Mouse (Mus musculus): Measurements from ENCODE around the gene Olfr666. TPM values are rescaled to one million over a fixed set of nuclear protein-coding genes. Genes with fewer than 3 reads are reported as not detected.
"Not testable (repeated sequence)": the region's sequence is repeated elsewhere in the genome, so short reads cannot be mapped to it uniquely, and the experiment has no call there.

The Olfr666 gene
- polyA plus RNA-seq (2015; fragmentation: Nextera tagmentation; extraction: Ambion mirVana), result not detected in 2 replicates

DNA sequence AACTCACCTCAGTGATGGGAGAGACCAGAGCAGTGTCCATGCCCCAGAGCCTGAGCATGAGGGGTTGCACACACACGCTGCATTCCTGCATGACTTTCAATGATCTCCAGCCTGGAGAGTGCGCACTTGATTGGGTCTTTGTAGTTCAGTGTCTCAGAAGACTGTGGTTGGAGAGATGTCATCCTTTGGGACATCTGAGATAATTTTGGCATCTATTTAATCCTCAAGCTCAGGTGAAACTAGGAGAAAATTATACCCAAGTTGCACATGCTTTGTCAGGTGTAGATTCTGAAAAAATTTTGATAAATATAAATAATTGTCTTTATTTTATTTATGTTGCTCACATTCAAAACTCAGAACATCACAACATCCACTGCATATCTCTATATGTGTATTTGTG lies at the start of gene Olfr666:
TSS of gene Olfr666 (minus strand) at position 101 of the 400 bp plus-strand sequence.
- H3K27me3 ChIP-seq (ENCODE audit: control insufficient read depth, insufficient read depth, low read depth, low read length), result no peaks in the 10 kb centered on the region
- WGBS, result 79% methylated on average over 2 of the region's 2 CpGs
- ATAC-seq (ENCODE audit: low read depth), result no peak

DNA sequence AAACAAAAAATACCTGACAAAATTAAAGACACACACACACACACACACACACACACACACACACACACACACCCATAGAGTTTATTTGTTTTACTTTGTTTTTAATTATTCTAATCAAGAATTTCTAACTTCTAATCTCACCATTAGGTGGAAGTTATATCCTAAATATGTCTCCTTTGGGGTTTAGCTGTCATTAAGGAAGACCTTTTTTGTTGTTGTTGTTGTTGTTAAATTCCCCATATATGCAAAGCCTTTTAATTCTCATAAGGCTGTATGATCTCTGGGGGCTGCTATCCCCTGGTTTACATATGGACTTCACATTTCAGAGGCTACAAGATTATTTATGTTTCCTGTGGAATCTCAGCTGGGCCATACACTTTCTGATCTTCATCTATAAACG lies 38.2 kb upstream of the Olfr666 start, which contains the start of gene Olfr669:
TSS of gene Olfr669 (plus strand) at position 301 of the 400 bp plus-strand sequence.
- Histone ChIP-seq H3K27me3 (ENCODE audit: control insufficient read depth, insufficient read depth, low read depth, low read length) (no peaks in the 10 kb centered on the region), H3K9ac (ENCODE audit: low read length) (no peak within 1 kb of the TSS), H3K4me3 (ENCODE audit: low read length) (no peak within 1 kb of the TSS), H3K36me3 (ENCODE audit: control insufficient read depth, insufficient read depth, low read length) (no peaks in the 10 kb centered on the region), H3K4me1 (replicated peaks; ENCODE audit: control insufficient read depth, insufficient read depth, low read length) (no peaks in the 10 kb centered on the region), H3K27ac (ENCODE audit: low read length) (no peak within 1 kb of the TSS), H3K4me2 (ENCODE audit: low read depth, low read length) (no peak within 1 kb of the TSS), H3K9me3 (ENCODE audit: control insufficient read depth, low read length) (no peaks in the 10 kb centered on the region)
- ATAC-seq (ENCODE audit: low read depth), result no peak
- WGBS, result 91% methylated on average over 1 of the region's 1 CpGs

More for the DNA sequence above, at the start of gene Olfr666:
- H3K9ac ChIP-seq (ENCODE audit: low read length), result no peak within 1 kb of the TSS
- H3K4me2 ChIP-seq (ENCODE audit: low read depth, low read length), result no peak within 1 kb of the TSS
- no peaks in the 10 kb centered on the region for H3K9me3 ChIP-seq (ENCODE audit: control insufficient read depth, low read length)
- no peaks in the 10 kb centered on the region for H3K36me3 ChIP-seq (ENCODE audit: control insufficient read depth, insufficient read depth, low read length)
- H3K4me3 ChIP-seq (ENCODE audit: low read length), result no peak within 1 kb of the TSS
- H3K4me1 ChIP-seq (replicated peaks; ENCODE audit: control insufficient read depth, insufficient read depth, low read length), result no peaks in the 10 kb centered on the region
- H3K27ac ChIP-seq (ENCODE audit: low read length), result no peak within 1 kb of the TSS

- Histone ChIP-seq H3K9ac (ENCODE audit: low read length) (no peak within 1 kb of the TSS), H3K36me3 (ENCODE audit: control insufficient read depth, insufficient read depth, low read length) (no peaks in the 10 kb centered on the region), H3K27ac (ENCODE audit: low read length) (no peak within 1 kb of the TSS), H3K9me3 (ENCODE audit: control insufficient read depth, low read length) (no peaks in the 10 kb centered on the region), H3K4me1 (replicated peaks; ENCODE audit: control insufficient read depth, insufficient read depth, low read length) (no peaks in the 10 kb centered on the region), H3K4me2 (ENCODE audit: low read depth, low read length) (no peak within 1 kb of the TSS), H3K27me3 (ENCODE audit: control insufficient read depth, insufficient read depth, low read depth, low read length) (no peaks in the 10 kb centered on the region), H3K4me3 (ENCODE audit: low read length) (no peak within 1 kb of the TSS)
- ATAC-seq (ENCODE audit: low read depth), result no peak
- 77% methylated on average over 1 of the region's 1 CpGs for WGBS
These were observed 32.2 kb upstream of the Olfr666 start, which contains the start of gene Olfr668 for GRCm38 (mm10) chr7:104927957-104928356. Gene Olfr668, minus strand, starts transcription at chr7:104928057.

DNA sequence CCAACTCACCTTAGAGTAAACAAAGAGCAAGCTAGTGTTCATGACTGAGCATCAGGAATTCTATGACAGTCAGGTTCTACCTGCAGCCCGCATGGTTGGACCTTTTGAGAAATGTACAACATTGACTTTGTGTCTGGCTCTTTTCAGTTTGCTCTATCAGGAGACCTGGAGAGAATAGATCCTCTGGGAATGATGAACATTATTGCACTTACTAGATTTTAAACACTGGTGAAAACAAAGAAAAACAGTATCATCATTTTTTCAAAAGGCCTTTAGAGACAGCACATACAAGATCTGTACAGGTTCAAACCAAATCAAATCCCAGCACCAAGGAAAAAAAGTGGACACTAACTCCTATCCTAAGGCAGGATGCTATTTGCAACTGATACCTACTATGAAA lies 25.6 kb upstream of the Olfr666 start, which contains the start of gene Olfr667:
TSS of gene Olfr667 (minus strand) at position 101 of the 400 bp plus-strand sequence.
- Histone ChIP-seq H3K4me2 (ENCODE audit: low read depth, low read length) (no peak within 1 kb of the TSS), H3K4me1 (replicated peaks; ENCODE audit: control insufficient read depth, insufficient read depth, low read length) (no peaks in the 10 kb centered on the region), H3K4me3 (ENCODE audit: low read length) (no peak within 1 kb of the TSS), H3K27ac (ENCODE audit: low read length) (no peak within 1 kb of the TSS), H3K36me3 (ENCODE audit: control insufficient read depth, insufficient read depth, low read length) (no peaks in the 10 kb centered on the region), H3K9me3 (ENCODE audit: control insufficient read depth, low read length) (no peaks in the 10 kb centered on the region), H3K9ac (ENCODE audit: low read length) (no peak within 1 kb of the TSS), H3K27me3 (ENCODE audit: control insufficient read depth, insufficient read depth, low read depth, low read length) (no peaks in the 10 kb centered on the region)
- ATAC-seq (ENCODE audit: low read depth), result no peak
- WGBS, result 76% methylated on average over 1 of the region's 1 CpGs

- Histone ChIP-seq H3K4me2 (ENCODE audit: low read depth, low read length) (no peak within 1 kb of the TSS), H3K4me1 (replicated peaks; ENCODE audit: control insufficient read depth, insufficient read depth, low read length) (no peaks in the 10 kb centered on the region), H3K27me3 (ENCODE audit: control insufficient read depth, insufficient read depth, low read depth, low read length) (no peaks in the 10 kb centered on the region), H3K4me3 (ENCODE audit: low read length) (no peak within 1 kb of the TSS), H3K36me3 (ENCODE audit: control insufficient read depth, insufficient read depth, low read length) (no peaks in the 10 kb centered on the region), H3K27ac (ENCODE audit: low read length) (no peak within 1 kb of the TSS), H3K9ac (ENCODE audit: low read length) (no peak within 1 kb of the TSS), H3K9me3 (ENCODE audit: control insufficient read depth, low read length) (no peaks in the 10 kb centered on the region)
- WGBS, result 25% methylated on average over 1 of the region's 1 CpGs
- no peak for ATAC-seq (ENCODE audit: low read depth)
These were observed 18.0 kb downstream of the Olfr666 start, which contains the start of gene Olfr665 for GRCm38 (mm10) chr7:104877731-104878130. Gene Olfr665, plus strand, starts transcription at chr7:104878031.

DNA sequence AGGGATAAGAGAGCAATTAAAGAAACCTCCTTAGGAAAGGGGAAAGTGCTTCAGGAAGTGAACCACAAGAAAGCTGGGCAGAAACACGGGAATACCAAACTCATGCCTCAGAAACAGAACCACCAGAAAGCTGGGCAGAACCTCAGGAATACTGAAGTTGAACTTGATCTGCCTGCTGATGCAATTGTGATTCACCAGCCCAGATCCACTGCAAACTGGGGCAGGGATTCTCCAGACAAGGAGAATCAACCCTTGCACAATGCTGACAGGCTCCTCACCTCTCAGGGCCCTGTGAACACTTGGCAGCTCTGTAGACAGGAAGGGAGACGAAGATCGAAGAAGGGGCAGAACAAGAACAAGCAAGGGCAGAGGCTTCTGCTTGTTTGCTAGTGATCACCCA lies 34.4 kb downstream of the Olfr666 start:
- no peak for ATAC-seq (ENCODE audit: low read depth)

GRCm38 (mm10) chr7:104857683-104858082 lies 38.1 kb downstream of the Olfr666 start:
- H3K4me3 ChIP-seq (ENCODE audit: low read length), result no peak overlapping the region
- H3K4me1 ChIP-seq (replicated peaks; ENCODE audit: control insufficient read depth, insufficient read depth, low read length), result no peaks in the 10 kb centered on the region
- no peaks in the 10 kb centered on the region for H3K36me3 ChIP-seq (ENCODE audit: control insufficient read depth, insufficient read depth, low read length)
- H3K27ac ChIP-seq (ENCODE audit: low read length), result no peak overlapping the region
- no peak for ATAC-seq (ENCODE audit: low read depth)
- H3K9me3 ChIP-seq (ENCODE audit: control insufficient read depth, low read length), result no peaks in the 10 kb centered on the region
- H3K4me2 ChIP-seq (ENCODE audit: low read depth, low read length), result no peak overlapping the region
- H3K9ac ChIP-seq (ENCODE audit: low read length), result no peak overlapping the region
- no peaks in the 10 kb centered on the region for H3K27me3 ChIP-seq (ENCODE audit: control insufficient read depth, insufficient read depth, low read depth, low read length)
- 63% methylated on average over 1 of the region's 1 CpGs for WGBS

More for the DNA sequence above, 34.4 kb downstream of the Olfr666 start:
- H3K9ac ChIP-seq (ENCODE audit: low read length), result no peak overlapping the region
- no peaks in the 10 kb centered on the region for H3K9me3 ChIP-seq (ENCODE audit: control insufficient read depth, low read length)
- H3K4me1 ChIP-seq (replicated peaks; ENCODE audit: control insufficient read depth, insufficient read depth, low read length), result no peaks in the 10 kb centered on the region
- no peak overlapping the region for H3K27ac ChIP-seq (ENCODE audit: low read length)
- 69% methylated on average over 3 of the region's 3 CpGs for WGBS
- no peaks in the 10 kb centered on the region for H3K36me3 ChIP-seq (ENCODE audit: control insufficient read depth, insufficient read depth, low read length)
- H3K27me3 ChIP-seq (ENCODE audit: control insufficient read depth, insufficient read depth, low read depth, low read length), result no peaks in the 10 kb centered on the region
- H3K4me3 ChIP-seq (ENCODE audit: low read length), result no peak overlapping the region
- H3K4me2 ChIP-seq (ENCODE audit: low read depth, low read length), result no peak overlapping the region

GRCm38 (mm10) chr7:104856709-104857108 lies 39.0 kb downstream of the Olfr666 start, which contains the start of gene Usp17la:
Gene Usp17la, plus strand, starts transcription at chr7:104857009.
- H3K4me2 ChIP-seq (ENCODE audit: low read depth, low read length); H3K36me3 ChIP-seq (ENCODE audit: control insufficient read depth, insufficient read depth, low read length); H3K9ac ChIP-seq (ENCODE audit: low read length); H3K27ac ChIP-seq (ENCODE audit: low read length); H3K9me3 ChIP-seq (ENCODE audit: control insufficient read depth, low read length); ATAC-seq (ENCODE audit: low read depth); H3K27me3 ChIP-seq (ENCODE audit: control insufficient read depth, insufficient read depth, low read depth, low read length); H3K4me3 ChIP-seq (ENCODE audit: low read length); H3K4me1 ChIP-seq (replicated peaks; ENCODE audit: control insufficient read depth, insufficient read depth, low read length): not testable (repeated sequence)
- WGBS, result 63% methylated on average over 2 of the region's 2 CpGs

- Histone ChIP-seq H3K27ac (ENCODE audit: low read length) (no peak overlapping the region), H3K4me2 (ENCODE audit: low read depth, low read length) (no peak overlapping the region), H3K27me3 (ENCODE audit: control insufficient read depth, insufficient read depth, low read depth, low read length) (no peaks in the 10 kb centered on the region), H3K36me3 (ENCODE audit: control insufficient read depth, insufficient read depth, low read length) (no peaks in the 10 kb centered on the region), H3K9ac (ENCODE audit: low read length) (no peak overlapping the region), H3K9me3 (ENCODE audit: control insufficient read depth, low read length) (no peaks in the 10 kb centered on the region), H3K4me1 (replicated peaks; ENCODE audit: control insufficient read depth, insufficient read depth, low read length) (no peaks in the 10 kb centered on the region), H3K4me3 (ENCODE audit: low read length) (no peak overlapping the region)
- 71% methylated on average over 3 of the region's 3 CpGs for WGBS
- no peak for ATAC-seq (ENCODE audit: low read depth)
These were observed 40.5 kb downstream of the Olfr666 start for GRCm38 (mm10) chr7:104855248-104855750.

Data from lung, embryonic 16.5 days (tissue).